Mouse (Mus musculus): ENCODE results near the gene Ifit2.

DNA sequence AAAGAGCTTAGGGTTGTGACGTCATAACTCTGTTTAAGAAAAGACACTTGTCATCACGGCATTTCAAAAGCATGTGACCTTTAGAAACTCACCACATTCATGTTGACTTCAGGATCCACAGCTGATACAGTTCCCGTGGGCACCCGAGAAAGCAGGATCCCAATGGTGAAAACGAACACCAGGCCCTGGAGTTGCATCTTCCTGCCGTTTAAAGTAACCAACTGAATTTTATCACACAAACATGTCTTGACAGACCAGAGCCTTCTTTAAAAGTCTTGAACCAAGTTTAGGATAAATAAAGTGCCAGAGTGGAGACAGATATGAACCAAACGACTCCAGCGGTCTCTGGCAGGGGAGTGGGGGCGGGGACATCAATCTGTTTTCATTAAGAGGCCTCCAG, 25.8 kb upstream of the Ifit2 start:
- no peak for TF ChIP-seq CTCF (IDR thresholded peaks at IDR 0.05; ENCODE audit: borderline replicate concordance, insufficient read depth, low read depth, low read length)
- no peak for TF ChIP-seq POLR2A (IDR thresholded peaks at IDR 0.05; ENCODE audit: borderline replicate concordance, insufficient read depth, low read length)
